Mouse (Mus musculus): Measurements from ENCODE around the gene Flot2. TPM values are rescaled to one million over a fixed set of nuclear protein-coding genes. Genes with fewer than 3 reads are reported as not detected.

Flot2 gene
- polyA plus RNA-seq, 1 experiment = 33.9 TPM

GRCm38 (mm10) chr11:78095144-78095516, 57.4 kb downstream of the Flot2 start:
- DNase-seq (ENCODE audit: low read depth, low spot score) = no peak
- WGBS = 13% methylated on average over 5 of the region's 5 CpGs

DNA sequence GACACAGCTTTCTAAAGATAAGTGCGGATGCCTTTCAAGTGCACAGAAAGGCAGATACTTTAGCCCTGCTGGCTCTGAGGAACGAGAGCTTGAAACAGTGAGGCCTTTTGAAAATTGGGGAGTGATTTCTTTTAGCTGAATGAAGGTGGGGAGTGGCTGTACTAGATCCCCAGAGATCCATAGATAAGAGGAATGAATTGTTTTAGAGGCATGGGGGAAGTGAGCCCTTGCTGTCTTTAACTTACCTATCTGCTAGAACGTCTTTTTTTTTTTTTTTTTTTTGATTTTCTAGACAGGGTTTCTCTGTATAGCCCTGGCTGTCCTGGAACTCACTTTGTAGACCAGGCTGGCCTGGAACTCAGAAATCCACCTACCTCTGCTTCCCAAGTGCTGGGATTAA, 59.3 kb downstream of the Flot2 start:
- 57% methylated on average over 3 of the region's 3 CpGs for WGBS
- no peak for DNase-seq (ENCODE audit: low read depth, low spot score)

DNA sequence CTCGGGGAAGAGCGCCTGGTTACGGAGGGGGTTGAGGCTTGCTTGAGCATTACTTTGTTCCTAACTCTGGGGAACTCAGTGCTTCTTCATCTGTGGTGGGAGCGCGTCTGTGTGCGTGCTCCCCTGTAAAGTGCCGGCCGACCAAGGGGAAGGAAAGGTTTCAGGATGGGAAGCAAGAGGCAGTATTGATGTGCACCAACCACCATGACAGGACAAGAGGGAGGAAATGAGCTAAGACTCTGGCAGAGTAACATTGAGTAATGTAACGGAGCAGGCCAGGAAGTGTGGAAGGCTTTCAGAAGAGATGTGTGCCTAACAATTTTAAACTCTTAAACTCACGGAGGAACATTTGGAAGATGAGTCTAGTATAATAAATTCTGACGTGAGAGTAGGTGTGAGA, 63.0 kb downstream of the Flot2 start:
- whole genome bisulfite sequencing = 83% methylated on average over 11 of the region's 11 CpGs
- DNase-seq (ENCODE audit: low read depth, low spot score) = no peak

- no peak for DNase-seq (ENCODE audit: low read depth, low spot score)
- 92% methylated on average over 5 of the region's 5 CpGs for WGBS
Measured at GRCm38 (mm10) chr11:78102142-78102541, 64.4 kb downstream of the Flot2 start.

- 57% methylated on average over 5 of the region's 5 CpGs for WGBS
- no peak for DNase-seq (ENCODE audit: low read depth, low spot score)
Measured at GRCm38 (mm10) chr11:78102958-78103747, 65.4 kb downstream of the Flot2 start.

DNA sequence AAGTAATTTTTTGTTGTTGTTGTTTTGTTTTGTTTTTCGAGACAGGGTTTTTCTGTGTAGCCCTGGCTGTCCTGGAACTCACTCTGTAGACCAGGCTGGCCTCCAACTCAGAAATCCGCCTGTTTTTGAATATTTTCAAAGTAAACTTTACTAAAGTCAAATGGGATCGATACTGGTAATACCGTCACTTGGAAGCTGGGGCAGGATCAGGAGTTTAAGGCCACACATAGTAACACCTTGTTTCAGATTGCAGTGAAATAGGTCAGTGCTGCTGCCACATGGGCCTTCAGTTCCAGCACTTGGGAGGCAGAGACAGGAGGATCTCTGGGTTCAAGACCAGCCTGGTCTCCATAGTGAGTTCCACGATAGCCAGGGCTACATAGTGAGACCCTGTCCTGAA, 66.8 kb downstream of the Flot2 start:
- no peak for DNase-seq (ENCODE audit: low read depth, low spot score)
- WGBS = 94% methylated on average over 5 of the region's 5 CpGs

Other genes starting within 250 kb of the Flot2 start
- gene Pipox, start 143.8 kb upstream of the Flot2 start, polyA plus RNA-seq (2012; rRNA removed) = 8.4 and 21.5 TPM in 2 replicates
- gene Sez6, start 107.1 kb upstream of the Flot2 start, polyA plus RNA-seq (2012; rRNA removed) = 0.18 and 0.48 TPM in 2 replicates
- 27.0 and 41.8 TPM in 2 replicates for gene Phf12, start 55.2 kb upstream of the Flot2 start, polyA plus RNA-seq (2012; rRNA removed)
- gene Dhrs13, start 5.7 kb upstream of the Flot2 start, polyA plus RNA-seq (2012; rRNA removed) = 4.7 and 5.0 TPM in 2 replicates
- gene Eral1, start 42.5 kb downstream of the Flot2 start, polyA plus RNA-seq (2012; rRNA removed) = 26.1 and 27.3 TPM in 2 replicates
- gene Fam222b, start 56.7 kb downstream of the Flot2 start, polyA plus RNA-seq (2012; rRNA removed) = 7.8 and 14.5 TPM in 2 replicates
- gene Traf4, start 127.7 kb downstream of the Flot2 start, polyA plus RNA-seq (2012; rRNA removed) = 68.9 and 93.3 TPM in 2 replicates
- gene Nek8, start 138.7 kb downstream of the Flot2 start, polyA plus RNA-seq (2012; rRNA removed) = 6.6 and 9.1 TPM in 2 replicates
- 6.8 and 15.2 TPM in 2 replicates for gene Tlcd1, start 138.8 kb downstream of the Flot2 start, polyA plus RNA-seq (2012; rRNA removed)
- 262 and 337 TPM in 2 replicates for gene Rpl23a, start 145.7 kb downstream of the Flot2 start, polyA plus RNA-seq (2012; rRNA removed)
- gene Rab34, start 150.5 kb downstream of the Flot2 start, polyA plus RNA-seq (2012; rRNA removed) = 10.7 and 11.2 TPM in 2 replicates
- 0.30 TPM in 1 of 2 replicates, not detected in the other for gene Proca1, start 155.5 kb downstream of the Flot2 start, polyA plus RNA-seq (2012; rRNA removed)
- 94.8 and 111 TPM in 2 replicates for gene Sdf2, start 207.8 kb downstream of the Flot2 start, polyA plus RNA-seq (2012; rRNA removed)
- gene Supt6, start 208.1 kb downstream of the Flot2 start, polyA plus RNA-seq (2012; rRNA removed) = 17.4 and 19.8 TPM in 2 replicates
- 49.5 and 72.1 TPM in 2 replicates for gene 2610507B11Rik, start 223.8 kb downstream of the Flot2 start, polyA plus RNA-seq (2012; rRNA removed)